Mouse (Mus musculus) intestine, postnatal 0 days (tissue): Measurements from ENCODE around the gene Spata9. TPM values are rescaled to one million over a fixed set of nuclear protein-coding genes. Genes with fewer than 3 reads are reported as not detected.

Source experiments
- ATAC-seq: fragments of 200-750 bp; cut with Nextera tagmentation; 2 replicates; pipeline ENCODE4 v1.8.0; 2017; ENCODE audit warnings: mild to moderate bottlenecking, moderate TSS enrichment, moderate library complexity
- H3K27ac ChIP-seq: fragments of 300-500 bp; sonication (generic); 2 replicates; pipeline ENCODE4 v1.5.1; 2014; ENCODE audit warnings: mild to moderate bottlenecking, low read depth, low read length, moderate library complexity
- H3K27me3 ChIP-seq: fragments of 300-500 bp; sonication (generic); replicated peaks from 2 replicates; pipeline ENCODE4 v1.6.1; 2014; ENCODE audit warnings: low read length, mixed read lengths; ENCODE audit not compliant: control insufficient read depth, insufficient read depth
- H3K36me3 ChIP-seq: fragments of 300-500 bp; sonication (generic); 2 replicates; pipeline ENCODE4 v1.6.1; 2014; ENCODE audit warnings: mild to moderate bottlenecking, moderate library complexity; ENCODE audit not compliant: control insufficient read depth, insufficient read depth
- H3K4me1 ChIP-seq: fragments of 300-500 bp; sonication (generic); replicated peaks from 2 replicates; pipeline ENCODE4 v1.6.1; 2014; ENCODE audit warnings: antibody characterized with exemption, low read length, mixed read lengths; ENCODE audit not compliant: control insufficient read depth, insufficient read depth
- H3K4me2 ChIP-seq: fragments of 300-500 bp; sonication (generic); replicated peaks from 2 replicates; pipeline ENCODE4 v1.6.1; 2014; ENCODE audit warnings: low read depth, mild to moderate bottlenecking, moderate library complexity
- H3K4me3 ChIP-seq: fragments of 300-500 bp; sonication (generic); 2 replicates; pipeline ENCODE4 v1.5.1; 2014; ENCODE audit warnings: low read depth, low read length
- H3K9ac ChIP-seq: fragments of 300-500 bp; sonication (generic); 2 replicates; pipeline ENCODE4 v1.6.1; 2014; ENCODE audit warnings: mild to moderate bottlenecking, low read depth, low read length
- H3K9me3 ChIP-seq: fragments of 300-500 bp; sonication (generic); 2 replicates; pipeline ENCODE4 v1.6.1; 2016; ENCODE audit warnings: mixed run types; ENCODE audit not compliant: control insufficient read depth
- CTCF ChIP-seq: sonication (generic); IDR thresholded peaks from 2 replicates; pipeline ENCODE4 v1.5.1; 2016; ENCODE audit warnings: low read depth, mild to moderate bottlenecking, control low read depth, antibody characterized with exemption, moderate library complexity
- WGBS: fragments of 180-500 bp; shearing (Covaris S2); extraction: QIAGEN DNeasy Blood & Tissue Kit; methylation state at CpG from one replicate; pipeline ENCODE4 v1.1.7; 2014; 5-methylcytosine and 5-hydroxymethylcytosine counted together
- polyA plus RNA-seq: library from polyadenylated mRNA; unstranded; fragments of >200 nt; fragmentation: Nextera tagmentation; extraction: Ambion mirVana; gene quantifications from 2 replicates; pipeline ENCODE4 v1.2.1, GENCODE M21; 2015

Spata9 gene
- polyA plus RNA-seq, 1 experiment from 2014 or later = 0.51 TPM

- Histone ChIP-seq H3K27me3 (no peaks in the 10 kb centered on the region), H3K9ac (no peak overlapping the region), H3K4me3 (no peak overlapping the region), H3K36me3 (0 out of 2 replicates have a peak, but pooled peaks cover 10% of the 10 kb centered on the region), H3K9me3 (no peaks in the 10 kb centered on the region), H3K27ac (no peak overlapping the region), H3K4me1 (0 out of 2 replicates have a peak, but pooled peaks cover 2% of the 10 kb centered on the region), H3K4me2 (no peak overlapping the region)
- no peak for TF ChIP-seq CTCF
- 77% methylated on average over 5 of the region's 5 CpGs for WGBS
- no peak for ATAC-seq
Measured at GRCm38 (mm10) chr13:75938866-75939265, 28.1 kb upstream of the Spata9 start.

GRCm38 (mm10) chr13:75940791-75941517 lies 26.0 kb upstream of the Spata9 start:
- 25% methylated on average over 2 of the region's 2 CpGs for WGBS
- Histone ChIP-seq H3K4me2 (peak overlapping the region; percentile 27; the same call in 1 of the 2 replicates), H3K4me3 (no peak overlapping the region), H3K9ac (no peak overlapping the region), H3K4me1 (0 out of 2 replicates have a peak, but pooled peaks cover 6% of the 10 kb centered on the region), H3K36me3 (0 out of 2 replicates have a peak, but pooled peaks cover 10% of the 10 kb centered on the region), H3K27me3 (no peaks in the 10 kb centered on the region), H3K27ac (no peak overlapping the region), H3K9me3 (no peaks in the 10 kb centered on the region)
- no peak for TF ChIP-seq CTCF
- ATAC-seq = peak; percentile 66

- no peak overlapping the region for H3K4me3 ChIP-seq
- WGBS = 82% methylated on average over 5 of the region's 5 CpGs
Measured at GRCm38 (mm10) chr13:75941518-75942295, 25.2 kb upstream of the Spata9 start.

GRCm38 (mm10) chr13:75942731-75943130 lies 24.2 kb upstream of the Spata9 start:
- WGBS = under 1% methylated on average over 6 of the region's 6 CpGs
- ATAC-seq = no peak
- peak overlapping the region; percentile 67 for H3K4me3 ChIP-seq

More at GRCm38 (mm10) chr13:75941518-75942295, 25.2 kb upstream of the Spata9 start:
- Histone ChIP-seq H3K27ac (no peak overlapping the region), H3K4me2 (peak overlapping the region; percentile 27), H3K36me3 (0 out of 2 replicates have a peak, but pooled peaks cover 10% of the 10 kb centered on the region), H3K27me3 (no peaks in the 10 kb centered on the region), H3K9me3 (no peaks in the 10 kb centered on the region), H3K4me1 (0 out of 2 replicates have a peak, but pooled peaks cover 6% of the 10 kb centered on the region), H3K9ac (no peak overlapping the region)
- TF ChIP-seq CTCF = no peak
- no peak for ATAC-seq

GRCm38 (mm10) chr13:75943189-75944043 lies 23.5 kb upstream of the Spata9 start, which contains the start of gene Rhobtb3:
Gene Rhobtb3, minus strand, starts transcription at chr13:75943925.
- WGBS = under 1% methylated on average over 110 of the region's 110 CpGs

More at GRCm38 (mm10) chr13:75942731-75943130, 24.2 kb upstream of the Spata9 start:
- peak; percentile 33 for TF ChIP-seq CTCF
- H3K9ac ChIP-seq = peak overlapping the region; percentile 88
- no peaks in the 10 kb centered on the region for H3K9me3 ChIP-seq
- H3K4me2 ChIP-seq = peak overlapping the region; percentile 88
- 0 out of 2 replicates have a peak, but pooled peaks cover 6% of the 10 kb centered on the region for H3K4me1 ChIP-seq
- H3K27ac ChIP-seq = peak overlapping the region; percentile 86; the same call in 1 of the 2 replicates
- 0 out of 2 replicates have a peak, but pooled peaks cover 10% of the 10 kb centered on the region for H3K36me3 ChIP-seq
- H3K27me3 ChIP-seq = no peaks in the 10 kb centered on the region

More at GRCm38 (mm10) chr13:75943189-75944043, 23.5 kb upstream of the Spata9 start, which contains the start of gene Rhobtb3:
- Histone ChIP-seq H3K4me3 (peak within 1 kb of the TSS; percentile 67), H3K36me3 (0 out of 2 replicates have a peak, but pooled peaks cover 6% of the 10 kb centered on the region), H3K9ac (peak within 1 kb of the TSS; percentile 88), H3K4me1 (0 out of 2 replicates have a peak, but pooled peaks cover 6% of the 10 kb centered on the region), H3K9me3 (no peaks in the 10 kb centered on the region), H3K27me3 (no peaks in the 10 kb centered on the region), H3K27ac (peak within 1 kb of the TSS; percentile 86), H3K4me2 (peak within 1 kb of the TSS; percentile 88)
- peak; percentile 81 for ATAC-seq
- peak; percentile 24; the same call in 1 of the 2 replicates for TF ChIP-seq CTCF
